Mouse (Mus musculus): ENCODE data around the gene Clic3.
"Not testable (repeated sequence)": the region's sequence is repeated elsewhere in the genome, so short reads cannot be mapped to it uniquely, and the experiment has no call there.

Gene Clic3

GRCm38 (mm10) chr2:25456205-25456953 lies at the start of gene Clic3:
Gene Clic3, plus strand, starts transcription at chr2:25456838.
- DNase-seq = no peak

GRCm38 (mm10) chr2:25408908-25409307 lies 47.7 kb upstream of the Clic3 start:
- no peak for DNase-seq

DNA sequence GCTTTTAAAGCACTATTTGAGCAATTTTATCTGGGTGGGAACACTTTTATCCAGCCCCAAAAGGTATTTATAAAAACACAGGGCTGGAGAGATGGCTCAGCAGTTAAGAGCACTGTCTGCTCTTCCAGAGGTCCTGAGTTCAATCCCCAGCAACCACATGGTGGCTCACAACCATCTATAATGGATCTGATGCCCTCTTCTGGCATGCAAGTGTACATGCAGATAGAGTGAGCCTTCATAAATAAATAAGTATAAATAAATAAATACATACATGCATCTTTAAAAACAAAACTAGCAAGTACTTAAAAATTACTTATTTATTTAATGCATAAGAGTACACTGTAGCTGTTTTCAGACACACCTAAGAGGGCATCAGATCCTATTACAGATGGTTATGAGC lies 43.2 kb upstream of the Clic3 start:
- DNase-seq = not testable (repeated sequence)

DNA sequence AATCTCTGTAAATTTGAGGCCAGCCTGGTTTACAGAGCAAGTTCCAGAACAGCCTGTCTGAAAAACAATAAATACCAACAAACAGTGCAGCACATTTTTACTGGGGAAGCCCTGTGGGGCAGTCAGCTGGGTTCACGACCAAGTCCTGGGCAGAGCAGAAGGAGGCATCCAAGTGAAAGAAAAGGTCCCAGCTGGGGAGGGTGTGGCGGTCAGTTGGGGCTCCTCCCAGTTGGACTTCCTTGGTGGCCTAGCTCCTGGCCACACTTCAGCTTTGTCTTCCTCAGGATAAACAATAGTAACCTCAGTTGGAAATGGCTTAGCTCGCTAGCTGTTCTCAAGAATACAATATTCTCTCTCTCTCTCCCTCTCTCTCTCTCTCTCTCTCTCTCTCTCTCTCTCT lies 39.2 kb upstream of the Clic3 start:
- DNase-seq = no peak

GRCm38 (mm10) chr2:25421896-25422295 lies 34.7 kb upstream of the Clic3 start:
- peak in 1 of 2 experiments; percentile 52 for DNase-seq

GRCm38 (mm10) chr2:25422587-25423410 lies 33.8 kb upstream of the Clic3 start, which contains the start of gene Fut7:
Gene Fut7, plus strand, starts transcription at chr2:25423267.
- DNase-seq = peak in 1 of 2 experiments; percentile 34

DNA sequence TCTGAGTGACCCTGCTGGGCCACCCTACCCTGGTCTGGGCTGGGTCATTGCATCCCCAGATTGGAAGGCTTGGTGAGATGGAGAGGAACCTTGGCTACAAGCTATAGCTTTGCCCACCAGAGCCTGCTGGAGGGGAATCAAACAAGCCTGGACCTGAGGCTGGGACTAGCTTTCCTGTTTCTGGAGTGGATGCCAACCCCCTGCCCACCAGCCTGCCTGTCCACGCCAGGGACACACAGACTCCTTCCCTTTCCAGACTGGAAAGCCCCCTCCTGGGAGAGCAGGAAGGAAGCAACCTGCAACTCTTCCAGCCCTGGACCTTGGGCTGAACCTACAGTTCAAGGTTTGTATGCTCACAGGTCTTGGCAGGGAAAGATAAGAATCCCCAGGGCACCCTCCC lies 33.0 kb upstream of the Clic3 start:
- no peak for DNase-seq

DNA sequence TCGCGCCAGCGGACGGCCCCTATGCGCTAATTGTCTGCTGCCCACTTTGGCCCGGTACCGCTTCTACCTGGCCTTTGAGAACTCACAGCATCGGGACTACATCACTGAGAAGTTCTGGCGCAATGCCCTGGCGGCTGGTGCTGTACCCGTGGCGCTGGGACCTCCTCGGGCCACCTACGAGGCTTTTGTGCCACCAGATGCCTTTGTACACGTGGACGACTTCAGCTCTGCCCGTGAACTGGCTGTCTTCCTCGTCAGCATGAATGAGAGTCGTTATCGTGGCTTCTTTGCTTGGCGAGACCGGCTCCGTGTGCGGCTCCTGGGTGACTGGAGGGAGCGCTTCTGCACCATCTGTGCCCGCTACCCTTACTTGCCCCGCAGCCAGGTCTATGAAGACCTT lies 31.2 kb upstream of the Clic3 start:
- DNase-seq = no peak

- DNase-seq = peak; percentile 56 to 78
Observed at GRCm38 (mm10) chr2:25426721-25427191, 29.9 kb upstream of the Clic3 start.

DNA sequence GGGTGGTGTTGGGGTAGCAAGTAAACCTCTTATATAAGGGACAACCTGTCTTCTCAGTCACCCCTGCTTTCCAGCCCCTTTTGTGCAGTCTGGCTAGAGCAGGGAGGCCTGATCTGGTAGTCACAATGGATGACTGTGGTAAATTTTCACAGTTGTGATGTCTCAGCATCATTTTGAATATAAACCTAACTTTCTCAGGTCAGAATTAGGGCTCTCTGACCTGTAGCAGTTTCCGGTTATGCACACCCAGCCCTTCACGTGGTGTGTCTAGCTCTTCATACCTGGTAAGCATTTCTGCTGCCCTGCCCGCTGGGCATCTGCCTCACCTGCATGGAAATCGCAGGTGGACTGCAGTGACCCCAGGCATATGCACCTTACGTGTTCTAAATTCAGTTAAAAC lies 29.4 kb upstream of the Clic3 start:
- DNase-seq = no peak

DNA sequence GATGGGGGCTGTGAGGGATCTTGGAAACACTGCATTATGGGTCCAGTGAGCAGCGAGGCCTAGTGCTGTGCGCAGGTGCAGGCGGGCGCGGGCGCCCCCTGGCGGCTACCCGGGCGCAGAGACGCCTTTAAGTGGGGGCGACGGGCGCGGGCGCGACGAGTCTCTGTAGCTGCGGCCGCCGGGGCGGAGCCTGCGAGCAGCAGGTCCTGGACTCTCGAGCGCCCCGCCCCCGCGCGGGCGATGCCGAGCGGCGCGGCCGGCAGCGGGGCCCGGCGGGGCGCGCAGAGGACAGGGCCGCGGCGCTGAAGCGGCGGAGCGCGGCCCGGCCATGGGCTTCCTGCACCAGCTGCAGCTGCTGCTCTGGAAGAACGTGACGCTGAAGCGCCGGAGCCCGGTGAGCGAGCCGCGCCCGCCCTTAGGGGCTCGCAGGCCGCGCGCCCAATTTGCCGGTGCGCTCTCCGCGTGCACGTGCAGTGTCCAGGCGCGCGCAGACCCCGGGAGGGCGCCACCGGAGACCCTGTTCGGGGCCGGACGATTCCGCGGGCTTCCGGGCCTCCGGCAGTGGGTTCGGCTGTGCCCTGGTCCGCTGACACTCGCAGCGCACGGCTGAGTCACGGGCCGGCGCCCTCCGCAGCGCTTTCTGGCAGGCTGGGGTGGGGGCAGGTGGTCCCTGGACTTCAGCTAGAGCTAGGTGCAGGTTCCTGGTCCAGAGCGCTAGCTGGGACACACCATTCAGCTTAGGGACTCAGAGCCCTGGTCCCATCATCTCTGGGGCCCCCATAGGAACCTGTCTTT lies 28.0 kb upstream of the Clic3 start, which contains the start of gene Abca2:
Gene Abca2 (plus strand): TSS at position 262 of the 795 bp plus-strand sequence.
- peak; percentile 91 to 92 for DNase-seq

DNA sequence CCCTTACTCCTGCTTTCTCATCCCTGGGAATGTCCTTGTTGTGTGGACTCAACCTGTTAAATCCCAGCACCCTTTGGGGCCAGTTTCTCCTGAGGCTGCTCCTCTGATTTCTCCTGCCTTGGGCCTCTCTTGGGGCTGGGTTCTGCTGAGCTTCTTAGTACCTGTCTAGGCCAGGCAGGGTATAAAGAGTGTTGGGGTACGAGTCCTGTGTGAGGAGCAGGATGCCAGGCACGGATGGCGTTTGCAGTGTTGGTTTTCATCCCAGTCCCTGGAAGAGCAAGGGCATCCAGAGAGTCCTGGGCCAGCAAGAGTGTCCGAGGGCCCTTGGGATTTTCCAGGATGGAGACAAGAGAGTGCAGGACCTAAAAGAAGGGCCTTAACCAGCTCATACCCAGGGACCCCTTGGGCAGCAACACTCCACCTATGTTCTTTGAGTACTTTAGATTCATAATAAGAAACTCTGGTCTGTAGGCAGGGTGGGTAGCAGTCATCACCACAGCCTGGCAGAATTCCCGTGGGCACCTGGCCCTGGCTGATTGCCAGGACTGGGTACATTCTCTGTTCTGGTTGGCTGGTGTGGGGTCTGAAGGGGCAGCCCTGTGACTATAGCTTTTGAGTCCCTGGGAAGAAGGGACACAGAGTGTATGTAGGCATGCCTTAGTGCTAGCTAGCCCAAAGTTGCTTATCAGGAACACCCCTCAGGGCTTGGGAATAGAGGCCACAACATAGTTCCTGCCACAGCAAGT lies 27.0 kb upstream of the Clic3 start:
- no peak for DNase-seq

- no peak for DNase-seq
Observed at GRCm38 (mm10) chr2:25430395-25431233, 26.0 kb upstream of the Clic3 start.

DNA sequence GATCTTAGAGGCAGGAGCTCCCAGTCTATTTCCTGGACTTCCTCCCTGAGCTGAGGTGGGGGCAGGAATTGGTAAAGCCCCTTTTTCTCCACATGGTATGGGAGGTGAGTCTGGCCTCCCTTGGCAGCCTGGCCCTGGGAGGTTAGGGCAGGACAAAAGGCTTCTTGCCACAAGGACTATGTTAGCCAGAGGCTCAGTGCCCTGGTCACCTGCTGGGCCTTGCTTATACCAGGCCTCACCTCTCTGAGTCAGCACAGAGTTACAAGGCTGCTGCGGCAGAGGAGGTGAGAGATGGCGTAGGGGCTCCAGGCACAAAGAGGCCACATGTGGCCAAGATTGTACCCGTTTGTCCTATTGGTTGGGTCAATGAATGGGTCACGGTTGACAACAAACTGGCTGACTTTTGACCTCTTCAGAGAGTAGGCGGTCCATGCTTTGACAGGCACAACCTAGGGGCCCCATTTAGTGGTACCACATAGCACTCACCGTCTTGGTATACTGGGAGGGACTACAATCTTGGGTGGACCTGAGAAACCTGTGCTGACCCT lies 25.3 kb upstream of the Clic3 start:
- no peak for DNase-seq

GRCm38 (mm10) chr2:25432326-25433098 lies 24.1 kb upstream of the Clic3 start:
- DNase-seq = no peak

GRCm38 (mm10) chr2:25433101-25433500 lies 23.5 kb upstream of the Clic3 start:
- DNase-seq = no peak

GRCm38 (mm10) chr2:25434292-25434691 lies 22.3 kb upstream of the Clic3 start:
- no peak for DNase-seq

DNA sequence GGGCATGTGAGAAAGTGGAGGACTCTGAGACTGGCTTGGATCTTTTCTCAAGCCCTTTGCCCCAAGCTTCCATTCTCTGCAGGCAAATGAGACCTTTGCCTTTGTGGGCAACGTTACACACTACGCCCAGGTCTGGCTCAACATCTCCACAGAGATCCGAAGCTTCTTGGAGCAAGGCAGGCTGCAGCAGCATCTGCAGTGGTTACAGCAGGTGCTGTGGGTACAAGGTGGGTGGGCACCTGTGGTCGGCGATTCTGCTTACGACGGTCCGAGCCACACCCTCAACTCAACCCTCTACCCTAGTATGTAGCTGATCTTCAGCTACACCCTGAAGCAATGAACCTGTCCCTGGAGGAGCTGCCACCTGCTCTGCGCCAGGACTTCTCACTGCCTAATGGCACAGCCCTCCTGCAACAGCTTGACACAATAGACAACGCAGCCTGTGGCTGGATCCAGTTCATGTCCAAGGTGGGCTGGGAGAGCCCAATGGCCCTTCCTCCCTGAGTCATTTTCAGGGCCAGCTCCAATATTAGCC lies 20.3 kb upstream of the Clic3 start:
- DNase-seq = no peak

DNA sequence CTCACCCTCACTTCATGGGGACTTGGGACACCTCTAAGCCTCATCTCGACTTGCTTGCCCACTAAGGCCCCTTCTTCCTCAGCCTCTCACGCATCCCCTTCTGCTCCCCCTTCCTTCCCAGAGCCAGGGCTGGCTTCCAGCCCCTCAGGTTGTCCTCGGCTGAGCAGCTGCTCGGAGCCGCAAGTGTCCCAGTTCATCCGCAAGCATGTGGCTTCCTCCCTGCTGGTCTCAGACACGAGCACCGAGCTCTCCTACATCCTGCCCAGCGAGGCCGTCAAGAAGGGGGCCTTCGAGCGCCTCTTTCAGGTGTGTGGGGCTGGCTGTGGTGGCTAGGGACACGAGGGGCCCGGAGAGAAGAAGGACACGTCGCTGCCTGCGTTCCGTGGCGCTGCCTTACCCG lies 15.6 kb upstream of the Clic3 start:
- no peak for DNase-seq

DNA sequence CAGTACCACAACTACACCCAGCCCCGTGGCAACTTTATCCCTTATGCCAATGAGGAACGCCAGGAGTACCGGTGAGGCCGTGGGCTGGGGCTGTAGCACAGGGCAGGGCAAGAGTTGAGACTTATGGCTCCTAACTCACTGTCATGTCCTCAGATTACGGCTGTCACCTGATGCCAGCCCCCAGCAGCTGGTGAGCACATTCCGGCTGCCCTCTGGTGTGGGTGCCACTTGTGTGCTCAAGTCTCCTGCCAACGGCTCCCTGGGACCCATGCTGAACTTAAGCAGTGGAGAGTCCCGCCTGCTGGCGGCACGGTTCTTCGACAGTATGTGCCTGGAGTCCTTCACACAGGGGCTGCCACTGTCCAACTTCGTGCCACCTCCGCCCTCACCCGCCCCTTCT lies 14.0 kb upstream of the Clic3 start:
- no peak for DNase-seq
